Mouse (Mus musculus): Measurements from ENCODE around the gene Gpatch4. TPM values are rescaled to one million over a fixed set of nuclear protein-coding genes. Genes with fewer than 3 reads are reported as not detected.

The Gpatch4 gene
- polyA plus RNA-seq, 1 experiment = 27.7 TPM

DNA sequence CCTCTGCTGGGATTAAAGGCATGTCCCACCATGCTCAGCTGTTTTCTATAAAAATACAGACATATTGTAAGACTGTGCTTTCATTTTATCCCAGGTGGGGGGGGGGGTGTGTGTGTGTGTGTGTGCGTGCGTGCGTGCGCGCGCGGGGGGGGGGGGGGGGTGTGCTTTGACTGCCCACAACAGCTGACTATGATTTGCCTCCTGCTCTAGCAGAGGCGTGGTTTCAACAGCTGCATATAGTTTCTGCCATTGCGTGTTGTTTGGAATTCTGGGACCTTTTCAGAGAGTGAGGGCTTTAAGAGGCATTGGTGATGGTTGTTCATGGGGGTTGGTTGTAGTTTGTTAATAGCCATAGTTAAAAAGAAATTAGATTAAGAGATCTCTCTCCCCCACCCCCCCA lies 42.6 kb downstream of the Gpatch4 start:
- no peaks in the 10 kb centered on the region for H3K9me3 ChIP-seq (replicated peaks; ENCODE audit: control insufficient read depth, insufficient read depth, low read length, poor library complexity, severe bottlenecking)
- H3K4me3 ChIP-seq (ENCODE audit: low read depth, low read length) = no peak overlapping the region
- no peaks in the 10 kb centered on the region for H3K4me1 ChIP-seq (ENCODE audit: control insufficient read depth, insufficient read depth, low read length)
- TF ChIP-seq EP300 (IDR thresholded peaks at IDR 0.05; ENCODE audit: insufficient read depth, low read depth, low read length) (no peak), POLR2A (IDR thresholded peaks at IDR 0.05; ENCODE audit: insufficient read depth, low read length) (no peak), CTCF (IDR thresholded peaks at IDR 0.05; ENCODE audit: low read depth, low read length) (no peak)
- no peak overlapping the region for H3K27ac ChIP-seq (ENCODE audit: insufficient read depth, low read length)
- H3K9ac ChIP-seq (ENCODE audit: low read depth, poor library complexity, severe bottlenecking) = no peak overlapping the region
- peaks cover 18% of the 10 kb centered on the region for H3K36me3 ChIP-seq (ENCODE audit: control insufficient read depth, insufficient read depth, low read length, poor library complexity, severe bottlenecking)
- H3K27me3 ChIP-seq (ENCODE audit: control insufficient read depth, insufficient read depth, low read length, poor library complexity, severe bottlenecking) = no peaks in the 10 kb centered on the region

DNA sequence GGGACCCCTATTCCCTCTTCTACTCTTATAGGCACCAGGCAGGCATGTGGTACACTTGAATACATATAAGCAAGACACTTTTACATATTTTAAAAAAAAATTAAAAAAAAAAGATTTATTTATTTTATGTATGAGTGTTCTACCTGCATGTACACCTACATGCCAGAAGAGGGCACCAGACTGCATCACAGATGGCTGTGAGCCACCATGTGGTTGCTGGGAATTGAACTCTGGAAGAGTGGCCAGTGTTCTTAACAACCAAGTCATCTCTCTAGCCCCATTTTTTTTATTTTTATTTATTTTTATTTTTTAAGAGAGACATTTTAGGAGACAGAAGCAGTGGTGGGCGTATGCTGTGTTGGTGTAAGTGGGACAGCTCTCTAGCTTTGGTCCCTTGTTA lies 44.8 kb downstream of the Gpatch4 start:
- Histone ChIP-seq H3K27me3 (ENCODE audit: control insufficient read depth, insufficient read depth, low read length, poor library complexity, severe bottlenecking) (no peaks in the 10 kb centered on the region), H3K9ac (ENCODE audit: low read depth, poor library complexity, severe bottlenecking) (no peak overlapping the region), H3K4me1 (ENCODE audit: control insufficient read depth, insufficient read depth, low read length) (no peaks in the 10 kb centered on the region), H3K36me3 (ENCODE audit: control insufficient read depth, insufficient read depth, low read length, poor library complexity, severe bottlenecking) (peaks cover 29% of the 10 kb centered on the region), H3K4me3 (ENCODE audit: low read depth, low read length) (no peak overlapping the region), H3K9me3 (replicated peaks; ENCODE audit: control insufficient read depth, insufficient read depth, low read length, poor library complexity, severe bottlenecking) (no peaks in the 10 kb centered on the region), H3K27ac (ENCODE audit: insufficient read depth, low read length) (no peak overlapping the region)
- TF ChIP-seq CTCF (IDR thresholded peaks at IDR 0.05; ENCODE audit: low read depth, low read length) (peak; percentile 74), POLR2A (IDR thresholded peaks at IDR 0.05; ENCODE audit: insufficient read depth, low read length) (no peak)

DNA sequence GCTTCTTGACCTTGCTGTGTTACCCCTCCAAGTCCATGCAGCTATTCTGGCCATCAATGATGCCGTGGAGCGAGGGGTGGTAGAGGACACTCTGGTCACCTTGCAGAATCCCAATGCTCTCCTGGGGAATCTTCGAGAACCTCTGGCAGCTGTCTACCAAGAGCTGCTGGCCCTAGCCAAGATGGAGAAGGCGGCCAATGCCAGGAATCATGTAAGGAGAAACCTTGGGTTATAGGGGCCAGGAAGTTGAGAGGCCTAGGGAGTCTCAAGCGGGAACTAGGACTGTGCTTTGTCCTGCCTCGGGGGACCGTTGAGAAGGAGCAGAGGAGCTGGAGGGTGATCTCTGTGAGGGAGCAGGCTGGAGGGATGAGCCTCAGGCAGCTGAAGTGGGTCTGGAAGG lies 47.2 kb downstream of the Gpatch4 start:
- H3K27me3 ChIP-seq (ENCODE audit: control insufficient read depth, insufficient read depth, low read length, poor library complexity, severe bottlenecking) = no peaks in the 10 kb centered on the region
- H3K9ac ChIP-seq (ENCODE audit: low read depth, poor library complexity, severe bottlenecking) = no peak overlapping the region
- H3K4me1 ChIP-seq (ENCODE audit: control insufficient read depth, insufficient read depth, low read length) = no peaks in the 10 kb centered on the region
- no peak overlapping the region for H3K4me3 ChIP-seq (ENCODE audit: low read depth, low read length)
- TF ChIP-seq CTCF (IDR thresholded peaks at IDR 0.05; ENCODE audit: low read depth, low read length) (no peak), POLR2A (IDR thresholded peaks at IDR 0.05; ENCODE audit: insufficient read depth, low read length) (no peak), EP300 (IDR thresholded peaks at IDR 0.05; ENCODE audit: insufficient read depth, low read depth, low read length) (no peak)
- no peak overlapping the region for H3K27ac ChIP-seq (ENCODE audit: insufficient read depth, low read length)
- H3K36me3 ChIP-seq (ENCODE audit: control insufficient read depth, insufficient read depth, low read length, poor library complexity, severe bottlenecking) = peaks cover 32% of the 10 kb centered on the region
- no peaks in the 10 kb centered on the region for H3K9me3 ChIP-seq (replicated peaks; ENCODE audit: control insufficient read depth, insufficient read depth, low read length, poor library complexity, severe bottlenecking)

DNA sequence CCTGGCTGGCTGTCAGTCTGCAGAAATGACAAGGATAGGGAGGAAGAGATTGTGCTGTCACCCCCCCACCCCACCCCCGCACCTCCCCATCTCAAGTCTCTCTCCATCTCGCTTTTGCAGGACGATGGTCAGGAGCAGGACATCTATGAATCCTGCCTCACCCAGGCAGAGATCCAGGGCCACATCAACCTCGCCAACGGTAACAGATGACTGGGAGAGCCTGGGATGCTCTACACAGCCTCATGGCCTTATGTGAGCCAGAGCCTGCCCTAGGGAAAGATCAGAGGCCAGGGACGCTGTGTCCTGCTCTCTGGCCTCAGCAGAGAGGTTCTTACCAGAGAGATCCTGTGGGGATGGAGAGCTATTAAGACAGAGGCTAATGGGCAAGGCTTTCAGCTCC lies 47.7 kb downstream of the Gpatch4 start:
- Histone ChIP-seq H3K4me3 (ENCODE audit: low read depth, low read length) (no peak overlapping the region), H3K9ac (ENCODE audit: low read depth, poor library complexity, severe bottlenecking) (no peak overlapping the region), H3K36me3 (ENCODE audit: control insufficient read depth, insufficient read depth, low read length, poor library complexity, severe bottlenecking) (peaks cover 32% of the 10 kb centered on the region), H3K9me3 (replicated peaks; ENCODE audit: control insufficient read depth, insufficient read depth, low read length, poor library complexity, severe bottlenecking) (no peaks in the 10 kb centered on the region), H3K27ac (ENCODE audit: insufficient read depth, low read length) (no peak overlapping the region), H3K27me3 (ENCODE audit: control insufficient read depth, insufficient read depth, low read length, poor library complexity, severe bottlenecking) (no peaks in the 10 kb centered on the region), H3K4me1 (ENCODE audit: control insufficient read depth, insufficient read depth, low read length) (no peaks in the 10 kb centered on the region)
- no peak for TF ChIP-seq EP300 (IDR thresholded peaks at IDR 0.05; ENCODE audit: insufficient read depth, low read depth, low read length)
- no peak for TF ChIP-seq POLR2A (IDR thresholded peaks at IDR 0.05; ENCODE audit: insufficient read depth, low read length)

DNA sequence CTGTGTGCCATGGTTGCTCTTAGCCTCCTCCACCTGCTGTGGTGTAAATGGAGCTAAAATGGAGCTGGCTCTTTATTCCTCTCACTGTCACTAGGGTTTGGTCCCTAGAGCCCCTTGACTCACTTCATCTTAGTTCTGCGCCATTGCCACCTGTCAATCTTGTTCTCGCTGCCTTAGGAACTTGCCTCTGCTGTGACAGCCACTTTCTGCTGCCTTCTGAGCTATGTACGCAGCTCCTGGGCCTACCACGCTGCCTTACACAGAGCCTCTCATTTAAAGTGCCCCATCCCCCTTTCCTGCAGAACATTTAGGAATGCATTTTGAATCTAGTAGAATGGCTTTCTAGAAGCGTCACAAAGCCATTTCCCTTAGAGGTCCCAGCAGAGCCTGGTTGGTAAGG lies 51.2 kb downstream of the Gpatch4 start:
- TF ChIP-seq EP300 (IDR thresholded peaks at IDR 0.05; ENCODE audit: insufficient read depth, low read depth, low read length) = no peak
- no peak for TF ChIP-seq CTCF (IDR thresholded peaks at IDR 0.05; ENCODE audit: low read depth, low read length)
- no peak for TF ChIP-seq POLR2A (IDR thresholded peaks at IDR 0.05; ENCODE audit: insufficient read depth, low read length)
- no peaks in the 10 kb centered on the region for H3K27me3 ChIP-seq (ENCODE audit: control insufficient read depth, insufficient read depth, low read length, poor library complexity, severe bottlenecking)
- H3K36me3 ChIP-seq (ENCODE audit: control insufficient read depth, insufficient read depth, low read length, poor library complexity, severe bottlenecking) = peaks cover 37% of the 10 kb centered on the region
- H3K27ac ChIP-seq (ENCODE audit: insufficient read depth, low read length) = no peak overlapping the region
- no peak overlapping the region for H3K9ac ChIP-seq (ENCODE audit: low read depth, poor library complexity, severe bottlenecking)
- H3K9me3 ChIP-seq (replicated peaks; ENCODE audit: control insufficient read depth, insufficient read depth, low read length, poor library complexity, severe bottlenecking) = no peaks in the 10 kb centered on the region
- H3K4me1 ChIP-seq (ENCODE audit: control insufficient read depth, insufficient read depth, low read length) = no peaks in the 10 kb centered on the region
- H3K4me3 ChIP-seq (ENCODE audit: low read depth, low read length) = no peak overlapping the region

DNA sequence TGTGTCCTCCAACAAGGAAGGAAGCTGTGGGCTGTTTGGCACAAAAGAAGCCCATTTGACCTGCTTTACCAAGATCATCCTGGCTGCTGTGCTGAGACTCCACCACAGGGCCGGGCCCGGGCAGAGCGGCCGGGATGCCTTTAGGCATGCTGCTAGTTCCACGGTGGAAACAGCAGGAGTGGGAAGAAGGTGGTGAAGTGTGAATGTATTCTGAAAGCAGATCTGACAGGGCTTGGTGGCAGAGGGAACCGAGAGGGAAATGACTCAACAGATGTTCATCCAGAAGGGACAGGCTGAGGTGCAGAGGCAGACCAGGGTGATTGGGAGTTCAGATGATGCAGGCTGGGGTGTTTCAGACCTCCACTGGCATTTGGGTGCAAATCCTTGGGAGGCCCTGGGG lies 54.8 kb downstream of the Gpatch4 start:
- Histone ChIP-seq H3K27me3 (ENCODE audit: control insufficient read depth, insufficient read depth, low read length, poor library complexity, severe bottlenecking) (no peaks in the 10 kb centered on the region), H3K9me3 (replicated peaks; ENCODE audit: control insufficient read depth, insufficient read depth, low read length, poor library complexity, severe bottlenecking) (no peaks in the 10 kb centered on the region), H3K36me3 (ENCODE audit: control insufficient read depth, insufficient read depth, low read length, poor library complexity, severe bottlenecking) (peaks cover 29% of the 10 kb centered on the region), H3K4me1 (ENCODE audit: control insufficient read depth, insufficient read depth, low read length) (no peaks in the 10 kb centered on the region), H3K4me3 (ENCODE audit: low read depth, low read length) (no peak overlapping the region), H3K27ac (ENCODE audit: insufficient read depth, low read length) (no peak overlapping the region), H3K9ac (ENCODE audit: low read depth, poor library complexity, severe bottlenecking) (no peak overlapping the region)
- TF ChIP-seq EP300 (IDR thresholded peaks at IDR 0.05; ENCODE audit: insufficient read depth, low read depth, low read length) = no peak
- no peak for TF ChIP-seq POLR2A (IDR thresholded peaks at IDR 0.05; ENCODE audit: insufficient read depth, low read length)

All from ES-Bruce4 (cell line).